Mouse (Mus musculus) midbrain, embryonic 12.5 days (tissue): ENCODE measurements around the gene Acvr2b. TPM values are rescaled to one million over a fixed set of nuclear protein-coding genes. Genes with fewer than 3 reads are reported as not detected.

Experiments used
- ATAC-seq: fragments of 200-750 bp; cut with Nextera tagmentation; 2 replicates; pipeline ENCODE4 v1.8.0; 2017; ENCODE audit warnings: low read depth, moderate TSS enrichment, moderate library complexity; ENCODE audit not compliant: low FRiP score
- H3K27ac ChIP-seq: fragments of 300-500 bp; sonication (generic); replicated peaks from 2 replicates; pipeline ENCODE4 v1.5.1; 2016; ENCODE audit warnings: mild to moderate bottlenecking
- H3K27me3 ChIP-seq: fragments of 300-500 bp; sonication (generic); 2 replicates; pipeline ENCODE4 v1.6.1; 2016; ENCODE audit warnings: mild to moderate bottlenecking
- H3K36me3 ChIP-seq: fragments of 300-500 bp; sonication (generic); 2 replicates; pipeline ENCODE4 v1.6.1; 2016
- H3K4me1 ChIP-seq: fragments of 300-500 bp; sonication (generic); 2 replicates; pipeline ENCODE4 v1.6.1; 2016
- H3K4me2 ChIP-seq: fragments of 300-500 bp; sonication (generic); replicated peaks from 2 replicates; pipeline ENCODE4 v1.6.1; 2016; ENCODE audit warnings: mild to moderate bottlenecking, moderate library complexity
- H3K4me3 ChIP-seq: fragments of 300-500 bp; sonication (generic); 2 replicates; pipeline ENCODE4 v1.5.1; 2016; ENCODE audit warnings: mild to moderate bottlenecking
- H3K9ac ChIP-seq: fragments of 300-500 bp; sonication (generic); replicated peaks from 2 replicates; pipeline ENCODE4 v1.6.1; 2016; ENCODE audit warnings: mild to moderate bottlenecking, moderate library complexity
- H3K9me3 ChIP-seq: fragments of 300-500 bp; sonication (generic); 2 replicates; pipeline ENCODE4 v1.6.1; 2016; ENCODE audit warnings: mild to moderate bottlenecking
- WGBS: fragments of 180-500 bp; shearing (Covaris S2); methylation state at CpG from one replicate; pipeline ENCODE4 v1.1.7; 2016; 5-methylcytosine and 5-hydroxymethylcytosine counted together
- polyA plus RNA-seq: library from polyadenylated mRNA; unstranded; fragments of >200 nt; fragmentation: Nextera tagmentation; extraction: Ambion mirVana; gene quantifications from 2 replicates; pipeline ENCODE4 v1.2.1, GENCODE M21; 2016

Acvr2b gene
- polyA plus RNA-seq, 1 experiment from 2014 or later, result 109 TPM

DNA sequence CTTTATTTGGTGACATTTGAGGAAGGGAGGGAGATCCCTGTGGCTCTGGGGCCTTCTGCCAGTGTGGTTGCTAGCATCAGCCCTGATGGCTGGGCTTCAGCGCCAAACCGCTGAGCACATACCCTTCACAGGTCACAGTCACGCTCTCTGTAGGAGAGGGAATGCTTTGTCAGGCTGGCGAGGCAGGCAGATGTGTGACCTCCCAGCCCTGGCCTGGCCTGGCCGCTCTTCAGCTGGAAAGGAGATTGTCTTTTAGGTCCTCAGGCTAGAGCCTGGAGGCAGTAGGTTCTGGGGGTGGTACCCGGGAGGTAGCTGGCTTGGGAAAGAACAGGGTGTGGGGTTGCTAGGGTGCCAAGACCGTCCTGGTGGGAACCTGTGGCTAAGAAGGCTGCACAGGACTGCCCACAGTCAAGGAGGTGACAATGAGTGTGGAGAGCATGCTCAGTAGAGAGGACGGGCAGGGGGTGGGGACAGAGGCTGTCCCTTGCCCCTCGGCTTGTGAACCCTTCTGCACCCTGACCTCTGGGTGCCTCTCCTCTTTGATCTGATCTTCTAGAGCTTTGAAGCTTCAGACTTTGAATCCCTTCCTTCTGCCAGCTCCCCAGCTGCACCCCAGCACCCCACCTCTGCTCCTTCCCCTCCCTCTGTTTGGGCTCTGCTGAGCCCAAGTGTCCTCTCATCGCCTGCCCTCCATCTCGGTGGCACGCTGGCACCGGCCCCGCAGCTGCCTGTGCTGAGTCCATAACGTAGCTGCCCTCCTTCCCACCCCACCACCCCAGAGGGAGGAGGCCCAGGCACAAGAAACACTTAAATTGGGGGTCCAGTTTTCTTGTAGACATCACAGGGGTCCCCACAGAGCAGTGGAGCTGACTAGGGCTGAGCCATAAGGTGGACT, 73.0 kb downstream of the Acvr2b start:
- ATAC-seq, result no peak
- WGBS, result 68% methylated on average over 15 of the region's 15 CpGs
- Histone ChIP-seq H3K9ac (no peak overlapping the region), H3K4me3 (no peak overlapping the region), H3K4me2 (no peak overlapping the region), H3K9me3 (no peaks in the 10 kb centered on the region), H3K27ac (no peak overlapping the region), H3K36me3 (0 out of 2 replicates have a peak, but pooled peaks cover 3% of the 10 kb centered on the region), H3K27me3 (peaks cover 30% of the 10 kb centered on the region), H3K4me1 (0 out of 2 replicates have a peak, but pooled peaks cover 4% of the 10 kb centered on the region)

DNA sequence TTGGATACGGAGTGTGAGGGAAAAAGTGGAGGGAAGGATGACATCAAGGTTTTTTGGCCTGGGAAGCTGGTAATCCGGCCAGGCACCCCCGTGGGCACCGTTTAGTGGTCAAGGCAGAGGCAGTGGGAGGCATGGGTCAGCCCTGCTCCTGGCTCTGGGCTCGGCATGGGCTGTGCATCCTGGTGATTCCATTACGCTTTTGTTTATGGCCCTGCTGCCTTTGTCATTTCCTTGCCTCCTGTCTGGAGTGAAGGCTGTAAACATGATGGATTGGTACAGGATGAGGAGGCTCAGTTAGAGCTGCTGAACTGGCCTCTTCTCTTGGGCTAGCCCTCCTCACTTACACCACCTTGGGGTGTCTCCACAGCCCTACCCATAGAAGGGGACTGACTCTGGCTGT, 75.8 kb downstream of the Acvr2b start:
- H3K4me3 ChIP-seq, result no peak overlapping the region
- 66% methylated on average over 6 of the region's 6 CpGs for WGBS
- no peak overlapping the region for H3K9ac ChIP-seq
- peaks cover 30% of the 10 kb centered on the region for H3K27me3 ChIP-seq
- H3K9me3 ChIP-seq, result no peaks in the 10 kb centered on the region
- no peaks in the 10 kb centered on the region for H3K36me3 ChIP-seq
- ATAC-seq, result no peak
- no peak overlapping the region for H3K27ac ChIP-seq
- H3K4me2 ChIP-seq, result no peak overlapping the region
- 0 out of 2 replicates have a peak, but pooled peaks cover 4% of the 10 kb centered on the region for H3K4me1 ChIP-seq

DNA sequence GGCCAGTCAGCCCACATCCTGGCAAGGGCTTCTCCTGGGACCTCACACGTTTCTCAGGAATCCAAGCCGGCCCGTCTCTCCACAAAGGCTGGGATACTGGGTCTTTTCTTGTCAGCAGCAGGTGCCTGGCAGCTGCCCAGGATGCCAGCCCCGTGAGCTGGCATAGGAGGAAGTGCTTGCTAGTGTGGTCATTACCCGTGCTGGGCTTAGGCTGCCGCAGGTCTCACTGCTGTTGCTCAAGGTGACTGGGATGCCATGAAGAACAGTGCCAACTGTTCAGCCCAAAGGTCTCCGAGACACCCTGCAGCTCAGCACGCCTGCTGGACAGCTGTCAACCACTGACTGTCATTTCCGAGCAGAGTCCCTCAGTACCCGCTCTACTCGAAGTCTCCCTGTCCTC, 76.4 kb downstream of the Acvr2b start:
- Histone ChIP-seq H3K27ac (no peak overlapping the region), H3K36me3 (no peaks in the 10 kb centered on the region), H3K9ac (no peak overlapping the region), H3K4me1 (0 out of 2 replicates have a peak, but pooled peaks cover 4% of the 10 kb centered on the region), H3K4me3 (no peak overlapping the region), H3K4me2 (no peak overlapping the region), H3K27me3 (peaks cover 30% of the 10 kb centered on the region), H3K9me3 (no peaks in the 10 kb centered on the region)
- no peak for ATAC-seq
- 89% methylated on average over 11 of the region's 11 CpGs for WGBS

DNA sequence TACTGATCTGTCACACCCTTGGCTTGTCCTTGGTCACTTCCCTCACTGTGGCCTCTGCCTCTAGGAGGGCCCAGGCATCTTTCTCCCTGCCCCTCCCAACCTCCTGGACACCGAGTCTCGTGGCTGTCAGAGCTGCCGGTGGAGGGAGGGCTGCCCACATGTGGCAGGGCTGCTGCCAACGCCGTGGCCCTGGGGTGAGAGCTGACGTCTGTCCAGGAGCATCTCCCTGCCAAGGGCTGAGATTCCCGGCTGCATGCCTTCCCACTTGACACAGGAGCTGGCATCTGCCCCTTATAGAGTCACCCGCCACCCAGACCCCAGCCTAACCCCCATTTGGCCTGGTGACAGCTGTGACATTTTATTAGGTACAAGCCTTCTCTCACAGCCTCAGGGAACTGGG, 77.4 kb downstream of the Acvr2b start:
- H3K27ac ChIP-seq, result no peak overlapping the region
- H3K4me1 ChIP-seq, result peaks cover 9% of the 10 kb centered on the region; the same call in 1 of the 2 replicates
- WGBS, result 76% methylated on average over 8 of the region's 8 CpGs
- H3K4me2 ChIP-seq, result no peak overlapping the region
- no peak overlapping the region for H3K9ac ChIP-seq
- H3K4me3 ChIP-seq, result no peak overlapping the region
- H3K9me3 ChIP-seq, result no peaks in the 10 kb centered on the region
- ATAC-seq, result no peak
- no peaks in the 10 kb centered on the region for H3K36me3 ChIP-seq
- H3K27me3 ChIP-seq, result peaks cover 30% of the 10 kb centered on the region

- Histone ChIP-seq H3K9ac (no peak overlapping the region), H3K9me3 (no peaks in the 10 kb centered on the region)
- WGBS, result 91% methylated on average over 4 of the region's 4 CpGs
These were observed 79.7 kb downstream of the Acvr2b start for GRCm38 (mm10) chr9:119481612-119482011.

DNA sequence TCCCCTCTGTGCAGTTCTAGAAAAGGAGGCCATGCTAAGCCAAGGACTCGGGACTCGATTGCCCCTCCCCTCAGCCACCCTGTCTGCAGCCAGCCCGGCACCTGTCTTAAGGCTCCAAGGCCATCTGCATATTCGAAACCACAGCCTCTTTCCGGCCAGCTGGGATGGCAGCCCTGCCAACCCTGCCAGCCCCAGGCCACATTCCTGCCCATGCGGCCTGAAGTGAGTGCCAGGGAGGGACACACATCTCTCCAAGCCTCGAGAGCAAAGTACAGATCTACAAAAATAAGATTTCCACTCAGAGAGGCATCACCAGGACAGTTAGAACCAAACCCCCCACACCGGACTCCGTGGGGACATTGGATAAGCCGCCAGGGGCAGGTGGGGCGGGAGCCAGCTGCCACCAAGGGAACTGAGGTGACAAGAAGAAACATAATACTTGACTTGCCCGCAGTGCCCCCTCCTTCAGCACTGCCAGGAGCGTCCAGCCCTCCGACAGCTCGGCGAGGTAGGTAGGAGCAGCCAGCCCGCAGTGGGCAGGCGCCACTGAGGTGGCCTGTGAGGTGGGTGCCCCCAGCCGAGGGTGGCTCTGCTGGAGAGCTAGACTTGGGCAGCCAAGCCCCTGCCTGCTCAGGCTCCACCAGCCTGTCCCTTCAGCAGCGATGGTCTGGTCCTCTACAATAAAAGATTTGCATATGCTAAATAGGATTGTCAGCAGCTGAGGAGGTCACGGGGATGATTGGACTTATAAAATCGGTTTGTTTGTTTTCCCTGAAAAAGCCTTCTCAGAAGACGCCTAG, 81.8 kb downstream of the Acvr2b start:
- Histone ChIP-seq H3K9me3 (no peaks in the 10 kb centered on the region), H3K27ac (no peak overlapping the region), H3K4me1 (peaks cover 6% of the 10 kb centered on the region; the same call in 1 of the 2 replicates), H3K4me3 (no peak overlapping the region), H3K36me3 (no peaks in the 10 kb centered on the region), H3K27me3 (0 out of 2 replicates have a peak, but pooled peaks cover 7% of the 10 kb centered on the region), H3K4me2 (no peak overlapping the region), H3K9ac (no peak overlapping the region)
- 0 out of 2 replicates have a peak, but pooled peaks have one; percentile 12 for ATAC-seq
- 48% methylated on average over 23 of the region's 23 CpGs for WGBS

More at GRCm38 (mm10) chr9:119481612-119482011, 79.7 kb downstream of the Acvr2b start:
- Histone ChIP-seq H3K4me1 (peaks cover 6% of the 10 kb centered on the region; the same call in 1 of the 2 replicates), H3K27me3 (peaks cover 19% of the 10 kb centered on the region), H3K36me3 (no peaks in the 10 kb centered on the region), H3K4me2 (no peak overlapping the region), H3K27ac (no peak overlapping the region), H3K4me3 (no peak overlapping the region)
- no peak for ATAC-seq

DNA sequence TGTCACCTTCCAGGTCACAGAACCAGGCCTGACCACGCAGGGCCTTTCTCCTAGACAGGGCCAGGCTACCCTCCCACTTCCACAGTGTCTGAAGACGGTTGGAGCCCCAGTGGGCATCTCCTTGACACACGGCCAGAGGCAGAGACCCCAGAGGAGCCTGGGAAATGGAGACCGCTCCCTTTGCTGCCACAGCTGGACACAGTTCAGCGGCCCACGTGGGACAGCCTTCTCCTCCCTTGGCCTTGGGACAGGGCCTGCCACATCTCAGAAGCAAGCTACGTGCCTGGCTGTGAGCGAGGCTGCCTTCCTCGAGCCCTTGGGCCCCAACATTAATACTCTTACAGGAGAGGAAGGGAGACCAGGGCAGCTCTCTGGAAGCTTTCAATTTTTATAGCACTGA, 82.5 kb downstream of the Acvr2b start:
- Histone ChIP-seq H3K4me1 (peaks cover 6% of the 10 kb centered on the region; the same call in 1 of the 2 replicates), H3K9me3 (no peaks in the 10 kb centered on the region), H3K36me3 (no peaks in the 10 kb centered on the region), H3K4me3 (no peak overlapping the region), H3K27ac (no peak overlapping the region), H3K9ac (no peak overlapping the region), H3K4me2 (no peak overlapping the region), H3K27me3 (0 out of 2 replicates have a peak, but pooled peaks cover under 1% of the 10 kb centered on the region)
- peak; percentile 38; the same call in 1 of the 2 replicates for ATAC-seq
- 59% methylated on average over 9 of the region's 9 CpGs for WGBS

Other genes starting within 250 kb of the Acvr2b start
- 0.54 and 1.9 TPM in 2 replicates for gene Acaa1b, start 245.0 kb upstream of the Acvr2b start, polyA plus RNA-seq
- gene Gm47289, start 243.0 kb upstream of the Acvr2b start, polyA plus RNA-seq, result not detected in 2 replicates
- gene Slc22a13, start 193.0 kb upstream of the Acvr2b start, polyA plus RNA-seq, result not detected in 2 replicates
- gene Oxsr1, start 79.7 kb upstream of the Acvr2b start, polyA plus RNA-seq, result 20.9 and 24.1 TPM in 2 replicates
- 79.1 and 82.2 TPM in 2 replicates for gene Acaa1a, start 62.4 kb upstream of the Acvr2b start, polyA plus RNA-seq
- 5.7 and 6.2 TPM in 2 replicates for gene Myd88, start 60.7 kb upstream of the Acvr2b start, polyA plus RNA-seq
- 5.0 and 5.7 TPM in 2 replicates for gene Xylb, start 44.7 kb upstream of the Acvr2b start, polyA plus RNA-seq
- gene Slc22a14, start 36.6 kb upstream of the Acvr2b start, polyA plus RNA-seq, result not detected in 2 replicates
- gene Exog, start 42.8 kb downstream of the Acvr2b start, polyA plus RNA-seq, result 38.1 and 45.1 TPM in 2 replicates
- gene Scn5a, start 176.9 kb downstream of the Acvr2b start, polyA plus RNA-seq, result 0.18 and 0.33 TPM in 2 replicates